47 mouse cellular contexts compared by ENCODE assay signal in genomic region chr9:32360770-32361169, GRCm38 (mm10). TPM values are rescaled to one million over a fixed set of nuclear protein-coding genes. Genes with fewer than 3 reads are reported as not detected.
"Had no signal": no experiment of that assay in that cellular context is flagged by ENCODE, and none has a peak within 500 bp of the region (broad histone marks: within the 10 kb centered on the region; RNA-seq: fewer than 3 reads in every experiment).

No protein-coding gene starts in this region.

- H3K9ac ChIP-seq: heart, embryonic 12.5 days; heart, embryonic 13.5 days; heart, embryonic 15.5 days; hindbrain, embryonic 12.5 days; hindbrain, embryonic 13.5 days; hindbrain, embryonic 14.5 days; hindbrain, embryonic 15.5 days; intestine, embryonic 15.5 days; kidney, embryonic 15.5 days had no signal

- H3K4me3 ChIP-seq: heart, embryonic 12.5 days; heart, embryonic 13.5 days; heart, embryonic 15.5 days; hindbrain, embryonic 10.5 days; hindbrain, embryonic 12.5 days; hindbrain, embryonic 13.5 days; hindbrain, embryonic 15.5 days; intestine, embryonic 15.5 days; kidney, embryonic 15.5 days; layer of hippocampus, adult 2 months; left cerebral cortex, adult 2 months had no signal

- DNase-seq: heart, postnatal 10 days; heart, postnatal 14 days; heart, postnatal 36 days; heart, postnatal 4 days; kidney, adult 11 months; kidney, adult 18-20 months; kidney, adult 2 months; kidney, adult 8-10 months; kidney, adult 9 months; kidney, postnatal 10 days; kidney, postnatal 14 days; kidney, postnatal 25 days; kidney, postnatal 36 days; kidney, postnatal 4 days; layer of hippocampus, adult 9-11 months; layer of hippocampus, postnatal 36 days had no signal

- ATAC-seq: hindbrain, embryonic 16.5 days; hindbrain, postnatal 0 days; inflammation-experienced regulatory T-cells, adult 6 months; intestine, embryonic 15.5 days; intestine, embryonic 16.5 days; intestine, postnatal 0 days had no signal

- H3K27ac ChIP-seq: heart, embryonic 13.5 days; heart, embryonic 15.5 days; hindbrain, embryonic 10.5 days; hindbrain, embryonic 12.5 days; hindbrain, embryonic 13.5 days; hindbrain, embryonic 14.5 days; hindbrain, embryonic 15.5 days; hindbrain, postnatal 0 days; intestine, embryonic 15.5 days; kidney, embryonic 15.5 days; kidney, postnatal 0 days; layer of hippocampus, adult 2 months; left cerebral cortex, adult 2 months had no signal

- H3K9me3 ChIP-seq: heart, embryonic 12.5 days; heart, embryonic 13.5 days; heart, embryonic 15.5 days; hindbrain, embryonic 12.5 days; hindbrain, embryonic 13.5 days; hindbrain, embryonic 15.5 days; intestine, embryonic 15.5 days; kidney, embryonic 15.5 days had no signal

- H3K36me3 ChIP-seq: heart, embryonic 12.5 days; heart, embryonic 13.5 days; heart, embryonic 15.5 days; hindbrain, embryonic 10.5 days; hindbrain, embryonic 12.5 days; hindbrain, embryonic 13.5 days; hindbrain, embryonic 15.5 days; intestine, embryonic 15.5 days; kidney, embryonic 15.5 days had no signal

- H3K27me3 ChIP-seq: heart, embryonic 12.5 days; heart, embryonic 13.5 days; heart, embryonic 15.5 days; hindbrain, embryonic 12.5 days; hindbrain, embryonic 13.5 days; hindbrain, embryonic 15.5 days; intestine, embryonic 15.5 days; kidney, embryonic 15.5 days had no signal

- H3K4me2 ChIP-seq: heart, embryonic 11.5 days; heart, embryonic 12.5 days; heart, embryonic 13.5 days; heart, embryonic 15.5 days; hindbrain, embryonic 12.5 days; hindbrain, embryonic 13.5 days; hindbrain, embryonic 14.5 days; hindbrain, embryonic 15.5 days; intestine, embryonic 15.5 days; kidney, embryonic 15.5 days had no signal

- H3K4me1 ChIP-seq: heart, embryonic 12.5 days; heart, embryonic 15.5 days; hindbrain, embryonic 10.5 days; hindbrain, embryonic 12.5 days; hindbrain, embryonic 13.5 days; hindbrain, embryonic 15.5 days; intestine, embryonic 15.5 days; kidney, embryonic 15.5 days had no signal

RNA-seq across cellular contexts. Expression of gene Kcnj1, which starts 11.5 kb away (rescaled TPM):
- total RNA-seq: heart, postnatal 10 days; heart, postnatal 14 days; heart, postnatal 36 days; heart, postnatal 4 days; hematopoietic stem cell, adult 5-6 weeks; hindbrain, postnatal 0 days; layer of hippocampus, adult 18-20 months; layer of hippocampus, adult 2 months; layer of hippocampus, adult 8-10 months; layer of hippocampus, postnatal 10 days; layer of hippocampus, postnatal 14 days; layer of hippocampus, postnatal 25 days; layer of hippocampus, postnatal 36 days; left cerebral cortex, adult 18-20 months; left cerebral cortex, adult 2 months; left cerebral cortex, adult 8-10 months had no signal
- polyA plus RNA-seq: heart, embryonic 12.5 days; heart, embryonic 13.5 days; heart, embryonic 14.5 days; heart, embryonic 15.5 days; heart, postnatal 0 days; hindbrain, embryonic 10.5 days; hindbrain, embryonic 11.5 days; hindbrain, embryonic 12.5 days; hindbrain, embryonic 13.5 days; hindbrain, embryonic 15.5 days; hindbrain, embryonic 16.5 days; hindbrain, postnatal 0 days; inflammation-experienced regulatory T-cells, adult 6 months; intestine, embryonic 14.5 days; intestine, embryonic 15.5 days; intestine, embryonic 16.5 days; intestine, postnatal 0 days had no signal

RNA-seq across cellular contexts. Expression of gene Kcnj5, which starts 16.6 kb away (rescaled TPM):
- polyA plus RNA-seq: inflammation-experienced regulatory T-cells, adult 6 months had no signal
